Mouse (Mus musculus) left cerebral cortex, adult 8-10 months (tissue): ENCODE measurements around the gene Eef1akmt1. TPM values are rescaled to one million over a fixed set of nuclear protein-coding genes. Genes with fewer than 3 reads are reported as not detected.

Source experiments
- DNase-seq, 2 experiments: peaks; one replicate each; pipeline ENCODE4 v3.0.0; 2022; ENCODE audit warnings: low spot score in 2 of 2
- total RNA-seq, 4 experiments: library from RNA; stranded (reverse); gene quantifications; 2 replicates each; pipeline ENCODE4 v1.2.4; 2022

Eef1akmt1 gene
- total RNA-seq: 10 to 100 TPM; 29.1 to 35.0 (median 29.7) TPM

DNA sequence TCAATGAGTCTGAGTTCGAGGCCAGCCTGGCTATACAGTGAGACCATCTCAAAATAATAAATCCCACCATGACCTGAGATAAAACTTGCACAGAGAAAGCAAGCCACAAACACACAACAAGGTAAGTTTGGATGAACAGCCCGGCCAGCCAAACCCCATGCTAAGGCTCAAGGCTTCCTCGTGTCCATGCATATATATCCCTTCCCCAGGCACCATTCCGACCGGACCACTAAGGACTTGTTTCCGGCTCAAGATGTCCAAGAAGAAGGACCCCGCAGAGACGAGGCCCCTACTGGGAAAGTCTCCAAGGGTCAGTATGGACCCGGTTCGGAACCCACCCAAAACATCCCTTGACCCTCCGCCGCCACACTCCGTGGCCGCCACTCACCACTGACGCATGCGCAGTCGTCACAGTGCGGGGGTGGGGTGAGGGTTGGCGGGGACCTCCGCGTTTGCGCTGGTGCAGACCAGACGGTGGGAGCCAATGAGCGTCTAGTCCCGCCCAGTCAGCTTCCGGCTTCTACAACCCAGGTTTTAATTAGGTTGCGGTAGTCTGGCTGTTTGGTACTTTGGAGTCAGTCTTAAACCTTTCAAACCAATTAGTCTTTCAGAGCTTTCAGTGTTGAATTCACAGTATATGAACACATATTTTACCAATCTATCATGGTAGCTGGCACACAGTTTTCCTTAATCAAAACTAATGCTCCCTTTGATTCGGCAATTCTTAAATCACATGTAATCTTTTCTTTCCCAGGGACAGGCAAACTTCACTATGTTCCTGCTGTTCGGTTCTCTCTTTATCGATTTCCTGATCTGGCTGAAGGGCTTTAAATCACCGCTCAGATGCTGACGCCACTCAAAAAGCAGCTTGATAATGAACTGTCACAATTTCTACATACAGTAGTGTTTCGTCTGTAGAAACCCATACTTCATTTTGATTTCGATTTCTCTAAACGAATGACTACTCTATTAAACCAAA lies at the start of gene Eef1akmt1:
Gene Eef1akmt1, minus strand, starts transcription at position 458 of the 979 bp plus-strand sequence.
- DNase-seq: peak; percentile 94 to 97

DNA sequence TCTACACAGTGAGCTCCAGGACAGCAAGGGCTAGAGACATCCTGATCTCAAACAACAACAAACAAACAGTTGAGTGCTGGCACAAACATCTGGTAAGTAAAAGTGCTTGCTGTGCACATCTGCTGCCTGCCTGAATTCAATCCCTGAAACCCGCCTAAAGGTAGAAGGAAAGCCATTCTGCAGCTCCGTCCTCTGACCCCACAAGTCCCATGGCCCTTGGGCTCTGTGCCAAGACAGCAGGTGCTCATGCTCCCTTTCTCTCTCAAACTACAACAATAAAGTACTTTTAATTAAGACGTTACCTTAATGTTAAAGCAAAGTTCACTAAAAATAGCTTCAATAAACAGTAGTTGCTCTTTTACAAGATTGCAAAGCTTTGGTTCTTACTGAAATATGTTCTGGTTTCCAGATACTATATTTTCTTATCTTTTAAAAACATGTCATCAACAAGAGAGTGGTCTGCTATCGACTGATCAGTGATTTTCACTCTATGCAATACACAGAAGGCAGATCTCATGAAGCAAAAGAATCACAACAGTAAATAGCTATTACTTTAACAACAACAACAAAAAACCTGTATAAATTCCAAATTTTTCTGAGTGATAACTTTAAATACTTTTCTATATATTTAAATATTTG lies 49.3 kb upstream of the Eef1akmt1 start:
- no peak for DNase-seq

DNA sequence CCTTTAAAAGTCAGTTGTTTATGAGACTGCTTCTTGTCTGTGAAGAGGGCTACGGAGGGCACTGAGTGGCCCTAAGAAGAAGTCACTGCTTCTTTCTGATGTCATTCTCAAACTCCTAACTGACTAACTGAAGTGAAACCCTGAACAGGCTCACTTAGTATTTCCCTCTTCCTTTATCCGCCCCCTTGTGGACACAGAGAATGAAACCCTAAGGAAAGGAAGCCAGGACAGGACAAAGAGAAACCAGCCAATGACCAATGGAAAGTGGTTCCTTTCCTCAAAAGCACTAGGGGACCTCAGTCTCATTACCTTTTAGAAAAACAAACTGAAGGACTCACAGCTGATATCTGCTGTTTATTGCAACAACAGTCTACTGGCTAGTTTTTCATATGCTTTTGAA lies 48.1 kb upstream of the Eef1akmt1 start:
- DNase-seq: no peak

DNA sequence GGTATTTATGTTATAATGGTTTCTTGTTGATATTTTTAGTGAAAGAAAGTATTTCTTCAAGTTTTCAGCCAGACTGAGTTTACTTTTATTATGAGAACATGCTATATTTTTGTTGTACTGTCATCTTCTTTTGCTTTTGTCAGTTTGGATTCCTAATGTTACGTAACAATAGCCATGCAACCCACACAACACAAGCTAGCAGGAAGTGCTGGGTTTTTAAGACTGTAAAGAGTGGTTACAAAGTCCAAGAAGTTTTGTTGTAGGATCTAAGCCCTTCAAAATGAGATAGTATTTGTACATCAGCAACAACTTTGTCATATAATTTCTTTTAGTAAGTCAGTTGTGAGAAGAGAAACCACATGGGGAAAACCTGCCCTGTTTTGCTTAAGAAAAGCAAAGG lies 46.3 kb upstream of the Eef1akmt1 start:
- no peak for DNase-seq

DNA sequence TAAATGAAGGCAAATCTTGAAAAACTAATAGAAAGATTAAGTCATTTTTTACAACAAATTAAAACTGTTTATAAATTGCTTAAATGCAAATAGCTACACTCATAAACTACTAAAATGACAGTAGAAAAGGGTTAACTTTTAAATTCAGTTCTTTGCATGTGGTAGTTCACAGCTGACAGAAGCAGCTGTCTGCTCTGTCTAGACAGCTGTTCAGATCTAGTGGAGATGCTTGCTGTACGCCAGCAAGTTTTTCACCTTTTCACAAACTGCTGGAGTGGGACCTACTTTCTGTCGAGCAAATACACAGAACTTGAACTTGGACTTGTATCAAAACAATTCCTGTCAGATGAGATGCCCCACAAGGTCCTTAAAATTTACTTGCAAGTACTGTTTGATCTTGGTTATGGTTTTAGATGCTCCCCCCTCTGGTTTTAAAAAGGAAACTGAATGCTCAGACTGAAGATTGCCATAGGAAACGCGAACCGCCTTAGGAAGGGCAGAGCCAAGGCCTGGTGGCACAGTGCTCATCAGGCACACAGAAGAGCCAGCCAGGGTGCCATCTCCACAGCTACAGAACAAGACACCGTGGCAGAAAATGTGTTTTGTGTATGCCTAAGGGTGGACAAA lies 45.0 kb upstream of the Eef1akmt1 start:
- DNase-seq: no peak

DNA sequence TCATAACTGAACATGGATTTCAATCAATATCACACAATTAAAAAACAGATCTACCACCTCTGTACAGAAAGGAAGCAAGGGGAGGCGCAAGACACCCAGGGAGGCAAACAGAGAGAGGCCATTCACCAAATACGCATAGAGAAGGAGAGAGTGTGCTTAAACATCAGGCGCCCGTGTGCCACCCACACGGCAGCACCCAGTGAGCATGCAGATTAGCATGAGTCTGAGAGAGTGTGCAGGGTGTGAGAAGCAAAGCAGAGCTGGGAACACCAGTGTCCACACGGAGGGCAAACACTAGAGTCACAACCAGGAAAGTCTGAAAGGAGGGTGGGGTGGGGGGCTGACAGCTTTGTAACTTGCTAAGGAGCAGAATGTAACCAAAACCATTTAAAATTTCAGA lies 44.4 kb upstream of the Eef1akmt1 start:
- DNase-seq: no peak

DNA sequence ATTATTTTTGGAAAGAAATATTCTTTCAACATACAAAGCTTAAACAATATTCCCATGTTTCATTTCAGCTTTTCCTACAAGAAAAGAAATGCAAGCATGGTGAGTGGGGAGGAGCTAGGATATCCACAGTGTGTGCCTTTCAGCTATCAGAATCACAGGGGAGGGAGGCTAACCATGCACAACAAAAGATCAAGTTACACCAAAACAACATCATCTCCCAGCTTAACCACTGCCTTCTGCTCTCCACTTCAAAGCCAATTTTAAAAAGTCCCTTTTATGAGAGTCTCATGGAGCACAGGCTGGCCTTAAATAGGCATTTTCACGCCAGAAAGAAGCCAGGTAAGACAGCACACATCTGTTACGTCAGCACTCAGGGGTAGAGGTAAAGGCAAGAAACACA lies 39.6 kb upstream of the Eef1akmt1 start:
- DNase-seq: no peak

DNA sequence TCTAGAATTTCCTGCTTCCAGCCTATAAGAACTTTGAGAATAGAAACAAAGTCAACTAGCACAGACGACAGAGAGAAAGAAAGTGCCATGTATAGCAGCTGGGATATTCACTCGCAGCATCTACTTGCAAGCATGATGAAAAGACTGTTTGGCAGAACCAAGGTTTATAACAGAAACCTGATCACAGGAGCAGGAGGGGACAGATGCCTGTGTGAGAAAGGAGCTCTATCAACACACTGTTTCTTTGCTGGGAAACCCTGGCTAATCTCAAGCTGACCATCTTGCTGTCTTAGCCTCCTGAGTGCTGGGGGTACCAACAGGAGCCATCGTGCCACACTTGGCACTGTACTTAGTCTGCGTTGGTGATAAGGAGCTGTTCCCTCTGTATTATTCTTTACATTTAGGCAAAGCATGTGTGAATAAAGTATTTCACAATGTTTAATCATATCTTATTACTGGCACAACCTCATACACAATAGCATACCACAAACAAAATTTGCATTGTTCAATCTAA lies 38.5 kb upstream of the Eef1akmt1 start:
- DNase-seq: no peak

DNA sequence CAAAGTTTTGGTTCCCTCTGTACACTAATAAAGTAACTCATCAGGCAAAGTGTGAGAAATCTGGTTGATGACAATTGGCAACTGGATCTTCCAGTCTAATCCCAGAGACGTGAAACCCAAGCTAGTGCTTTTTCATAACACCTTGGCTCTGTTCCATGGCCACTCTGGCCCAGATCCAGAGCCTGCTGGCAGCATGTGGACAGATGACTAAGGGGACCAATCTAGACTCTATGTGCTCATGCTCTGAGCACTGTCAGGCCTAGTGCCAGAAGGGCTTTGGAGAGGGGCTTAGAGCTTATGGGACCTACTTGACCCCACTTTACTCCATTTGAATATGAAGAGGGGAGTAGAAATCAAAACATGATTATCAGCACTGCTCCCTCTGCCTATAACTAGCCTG lies 36.1 kb upstream of the Eef1akmt1 start:
- peak; percentile 67 to 71 for DNase-seq

DNA sequence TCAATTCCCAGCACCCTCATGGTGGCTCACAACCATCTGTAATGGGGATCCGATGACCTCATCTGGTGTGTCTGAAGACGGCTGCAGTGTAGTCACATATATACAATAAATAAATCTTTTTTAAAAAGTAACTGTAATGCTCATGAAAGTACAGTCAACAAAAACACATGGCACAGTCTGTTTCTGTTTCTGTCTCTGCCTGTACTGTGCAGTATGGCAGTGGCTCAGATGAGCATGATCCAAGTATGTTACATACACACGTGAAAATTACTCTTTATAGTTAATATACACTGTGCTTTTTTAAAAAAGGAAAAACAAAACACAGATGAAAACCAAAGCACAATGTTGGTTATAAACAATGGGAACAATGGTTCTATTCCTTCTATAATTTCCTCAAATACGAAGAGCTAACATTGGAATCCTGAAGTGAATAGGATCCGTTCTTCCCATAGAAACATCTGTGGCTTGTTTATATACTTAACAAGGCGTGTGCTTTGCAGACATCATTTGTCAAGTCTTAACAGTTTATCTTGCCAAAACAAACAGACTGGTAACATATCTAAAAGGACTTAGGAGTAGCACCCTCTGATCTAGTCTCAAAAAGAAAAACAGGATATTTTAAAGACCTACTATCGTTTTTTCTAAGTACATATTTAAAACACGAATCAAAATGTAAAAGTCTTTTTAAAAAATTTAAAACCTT lies 35.4 kb upstream of the Eef1akmt1 start:
- no peak for DNase-seq

DNA sequence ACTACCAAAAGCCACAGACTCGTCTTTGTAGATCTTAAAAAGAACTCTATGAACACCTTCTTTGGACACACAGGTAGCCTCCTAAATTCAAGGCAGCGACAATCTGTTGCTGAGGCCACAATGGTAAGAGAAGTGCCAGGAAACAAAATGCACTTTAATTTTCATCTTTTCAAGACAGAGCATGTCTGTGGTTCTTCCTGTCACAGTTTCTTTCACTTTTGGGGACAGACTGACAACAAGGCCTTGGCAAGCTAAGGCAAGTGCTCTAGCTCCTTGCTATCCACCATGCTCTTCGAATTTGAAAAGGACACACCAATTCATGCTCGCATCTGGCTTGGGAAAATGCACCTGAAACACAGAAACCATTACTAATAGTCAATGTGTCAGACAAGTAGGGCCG lies 21.9 kb upstream of the Eef1akmt1 start:
- no peak for DNase-seq

DNA sequence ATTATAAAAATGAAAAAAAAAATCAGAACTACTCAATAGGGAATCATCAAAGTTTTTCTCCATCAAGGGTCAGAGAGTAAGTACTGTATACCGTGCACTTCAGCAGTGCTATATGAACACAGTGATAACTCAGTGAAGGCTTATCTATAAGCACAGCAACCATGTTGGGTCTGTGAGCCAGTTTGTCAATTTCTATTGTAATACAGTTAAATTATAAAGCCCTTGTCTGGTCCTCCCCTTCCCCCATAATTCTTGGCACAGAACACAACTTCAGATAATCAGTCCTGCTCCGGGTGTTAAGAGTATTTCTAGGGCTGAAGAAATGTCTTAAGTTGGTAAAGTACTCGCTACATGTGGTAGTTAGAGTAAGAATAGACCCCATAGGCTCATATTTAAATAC lies 20.4 kb upstream of the Eef1akmt1 start:
- DNase-seq: no peak

DNA sequence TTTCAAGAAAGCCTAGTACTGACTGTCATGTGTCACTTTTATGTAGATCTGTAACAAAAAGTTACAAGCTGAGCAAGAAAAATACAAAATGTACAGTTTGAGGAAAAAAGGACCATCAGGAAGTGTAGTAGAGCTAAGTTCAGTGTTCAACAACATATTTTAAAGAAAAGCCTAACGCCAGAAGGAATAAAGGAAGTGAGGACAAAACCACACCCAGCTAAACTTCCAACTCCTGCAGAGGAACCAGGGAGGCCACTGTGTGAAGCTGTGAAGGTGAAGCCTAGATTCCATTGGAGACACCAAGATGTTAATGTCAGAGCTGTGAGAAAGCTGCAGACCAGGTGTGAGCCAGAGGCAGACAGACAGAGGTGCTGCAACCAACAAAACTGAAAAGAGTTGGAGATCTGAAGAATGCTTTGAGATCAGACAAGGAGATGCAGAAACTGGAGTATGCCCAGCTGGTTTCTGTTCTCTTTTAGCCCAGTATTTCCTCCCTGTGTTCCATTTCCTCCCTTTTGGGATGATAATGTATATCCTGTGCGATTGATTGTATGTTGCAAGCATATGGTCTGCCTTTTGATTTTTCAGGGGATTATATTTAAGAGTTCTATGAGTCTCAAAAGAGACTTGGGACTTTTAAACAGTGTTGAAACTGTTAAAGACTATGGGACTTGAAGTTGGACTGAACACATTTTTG lies 5.1 kb upstream of the Eef1akmt1 start:
- DNase-seq: no peak

DNA sequence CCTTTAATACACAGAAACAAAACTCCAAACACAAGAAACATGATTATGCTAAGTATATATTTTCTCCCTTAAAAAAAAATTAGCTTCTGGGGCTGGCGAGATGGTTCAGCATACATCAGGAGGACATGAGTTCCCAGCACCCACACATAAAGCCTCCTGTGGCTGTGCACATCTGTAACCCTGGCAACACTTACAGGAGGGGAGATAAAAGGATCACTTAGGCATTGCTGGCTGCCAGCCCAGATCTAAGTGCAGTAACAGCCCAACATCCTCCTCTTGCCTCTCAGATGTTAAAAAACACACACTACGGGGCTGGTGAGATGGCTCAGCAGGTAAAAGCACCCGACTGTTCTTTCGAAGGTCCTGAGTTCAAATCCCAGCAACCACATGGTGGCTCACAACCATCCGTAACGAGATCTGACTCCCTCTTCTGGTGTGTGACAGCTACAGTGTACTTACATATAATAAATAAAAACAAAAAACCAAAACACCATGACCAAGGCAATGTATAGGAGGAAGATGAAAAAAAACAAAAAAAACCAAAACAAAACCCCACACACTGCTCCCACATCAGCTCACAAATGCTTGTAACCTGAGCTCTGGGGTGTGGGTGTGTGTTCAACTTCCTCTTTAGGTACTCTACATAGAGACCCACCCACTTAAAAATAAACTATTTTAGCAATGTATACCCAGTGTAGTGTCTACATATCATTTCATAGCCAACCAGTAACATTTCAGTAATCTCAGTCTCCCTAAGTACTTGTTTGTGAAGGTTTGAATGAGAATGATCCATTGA lies 3.6 kb upstream of the Eef1akmt1 start:
- DNase-seq: no peak

DNA sequence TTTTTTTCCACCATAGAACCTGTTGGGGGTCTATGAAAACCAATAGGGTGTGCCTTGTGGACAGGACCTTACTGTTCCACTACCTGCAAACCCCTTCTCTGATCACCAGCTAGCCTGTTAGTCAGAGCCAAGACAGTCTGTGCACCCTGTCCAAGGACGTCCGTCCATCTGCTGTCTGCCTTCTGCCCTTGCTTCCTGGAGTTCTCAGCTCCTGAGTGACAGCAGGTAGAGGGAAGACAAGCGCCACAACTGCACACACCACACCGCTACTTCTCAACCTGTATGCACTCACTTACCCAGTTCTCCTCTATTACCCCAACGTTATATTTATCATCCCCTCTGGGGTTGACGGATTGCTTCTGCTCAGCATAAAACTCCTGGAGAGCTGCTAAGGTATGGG lies 5.8 kb downstream of the Eef1akmt1 start:
- DNase-seq: no peak

DNA sequence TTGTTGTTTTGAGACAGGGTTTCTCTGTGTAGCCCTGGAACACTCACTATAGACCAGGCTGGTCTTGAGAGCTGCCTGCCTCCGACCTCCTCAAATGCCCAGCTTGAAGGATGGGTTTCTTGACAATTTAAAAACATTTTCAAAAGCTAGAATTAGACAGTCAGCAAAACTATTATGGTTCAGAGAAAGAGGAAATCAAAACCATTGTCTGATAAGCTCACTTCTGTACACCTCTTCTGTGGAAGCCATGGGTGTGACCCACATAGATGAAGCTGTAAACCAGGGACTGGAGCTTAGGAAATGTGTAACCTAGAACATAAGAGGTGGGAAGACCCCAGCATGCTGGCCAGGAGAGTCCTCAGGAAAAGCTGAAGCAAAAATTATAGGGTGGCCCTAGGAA lies 14.5 kb downstream of the Eef1akmt1 start:
- no peak for DNase-seq

DNA sequence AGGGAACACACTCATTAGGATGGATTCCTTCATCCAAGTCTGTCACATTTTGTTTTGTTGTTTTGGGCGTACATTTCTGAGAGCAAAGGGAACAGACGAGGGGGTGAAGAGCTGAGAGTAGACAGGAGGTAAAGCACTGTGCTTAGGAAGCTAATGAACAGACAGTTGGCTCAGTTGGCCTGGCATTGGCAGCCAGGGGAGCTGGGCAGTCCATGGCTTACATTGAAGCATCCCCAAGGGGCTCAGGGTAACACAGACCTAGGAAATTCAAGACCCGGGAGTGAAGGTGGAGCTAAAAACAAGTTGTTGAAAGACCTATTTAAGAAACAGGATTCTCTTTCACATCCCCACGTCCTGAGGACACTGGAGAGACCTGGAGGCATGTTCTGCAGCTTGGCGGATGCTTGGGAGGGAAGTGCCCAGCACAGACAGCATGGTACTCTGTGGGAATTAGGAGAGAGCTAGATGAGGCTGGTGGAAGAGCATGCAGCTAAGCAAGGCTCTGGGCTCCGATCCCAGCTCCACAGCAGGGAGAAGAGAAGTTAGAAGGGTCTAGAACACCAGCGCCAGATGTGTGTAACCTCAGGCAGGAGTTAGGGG lies 15.8 kb downstream of the Eef1akmt1 start:
- DNase-seq: no peak

DNA sequence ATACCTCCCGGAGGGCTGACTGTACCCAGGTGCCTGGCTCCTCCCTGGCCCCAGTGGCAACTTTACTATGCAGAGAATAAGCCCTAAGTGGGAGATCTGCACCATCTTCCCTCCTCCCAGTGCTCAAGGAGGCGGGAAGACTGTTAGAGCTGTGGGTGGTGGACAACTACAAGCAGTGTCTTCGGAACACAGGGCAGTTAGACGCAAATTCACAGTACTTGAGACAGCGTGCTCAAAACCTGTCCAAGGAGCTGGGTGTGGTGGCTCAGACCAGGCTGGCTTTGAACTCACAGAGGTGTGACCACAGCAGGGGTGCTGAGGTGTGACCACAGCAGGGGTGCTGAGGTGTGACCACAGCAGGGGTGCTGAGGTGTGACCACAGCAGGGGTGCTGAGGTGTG lies 17.0 kb downstream of the Eef1akmt1 start:
- no peak for DNase-seq

DNA sequence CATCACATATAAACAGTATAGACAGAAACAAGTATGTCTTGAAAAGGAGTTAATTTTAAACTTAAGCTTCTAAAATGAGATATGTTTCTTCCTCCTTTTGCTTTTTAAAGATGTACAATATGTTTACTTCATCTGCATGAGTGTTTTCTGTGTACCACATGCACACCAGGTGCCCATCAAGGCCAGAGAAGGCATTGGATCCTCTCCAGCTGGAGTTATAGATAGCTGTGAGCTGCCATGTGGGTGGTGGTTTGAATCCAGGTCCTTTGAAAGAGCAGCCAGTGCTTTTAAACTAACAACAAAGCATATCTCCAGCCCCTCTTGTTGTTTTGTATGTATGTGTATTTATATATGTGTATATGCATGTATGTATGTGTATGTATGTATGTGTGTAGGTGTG lies 18.5 kb downstream of the Eef1akmt1 start:
- DNase-seq: no peak

DNA sequence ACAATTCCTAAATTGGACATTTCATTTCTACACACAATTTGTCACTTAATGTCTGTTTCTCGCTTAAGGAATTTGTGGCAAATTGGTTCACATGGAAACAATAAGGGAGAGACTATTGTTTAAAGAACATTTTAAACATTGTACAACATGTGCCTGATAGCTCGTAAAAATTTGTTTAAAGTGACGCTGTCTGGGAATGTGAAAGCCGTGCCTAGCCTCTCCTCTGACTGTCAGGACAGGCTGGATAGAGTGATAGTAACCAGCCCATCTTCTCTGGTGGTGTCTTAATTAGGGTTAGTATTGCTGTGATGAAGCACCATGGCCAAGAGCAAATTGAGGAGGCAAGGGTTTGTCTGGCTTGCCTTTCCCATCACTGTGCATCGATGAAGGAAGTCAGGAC lies 24.4 kb downstream of the Eef1akmt1 start:
- DNase-seq: no peak
